Mouse (Mus musculus) bone marrow macrophage, adult 2 months (primary cell): ENCODE data around the gene Klb. TPM values are rescaled to one million over a fixed set of nuclear protein-coding genes. Genes with fewer than 3 reads are reported as not detected.

Experiments
- H3K27ac ChIP-seq: 2 replicates; pipeline ENCODE4 v1.5.1; 2012; ENCODE audit warnings: low read depth, low read length; ENCODE audit not compliant: insufficient read depth
- H3K4me1 ChIP-seq: 2 replicates; pipeline ENCODE4 v1.6.1; 2012; ENCODE audit warnings: low read length; ENCODE audit not compliant: control insufficient read depth, insufficient read depth
- H3K4me3 ChIP-seq: 2 replicates; pipeline ENCODE4 v1.5.1; 2012; ENCODE audit warnings: mild to moderate bottlenecking, low read length, moderate library complexity; ENCODE audit not compliant: insufficient read depth
- CTCF ChIP-seq: IDR thresholded peaks from 2 replicates; pipeline ENCODE4 v1.5.1; 2012; ENCODE audit warnings: low read depth, mild to moderate bottlenecking, low read length, moderate library complexity
- POLR2A ChIP-seq: IDR thresholded peaks from 2 replicates; pipeline ENCODE4 v1.6.1; 2012; ENCODE audit warnings: mild to moderate bottlenecking, low read depth, low read length, borderline replicate concordance
- polyA plus RNA-seq: library from polyadenylated mRNA; stranded (reverse); fragments of >200 nt; gene quantifications from 2 replicates; pipeline ENCODE4 v1.2.4, GENCODE M21; 2012; ENCODE audit not compliant: missing spikeins, insufficient read depth, insufficient read length

The Klb gene
- polyA plus RNA-seq, 1 experiment = not detected

DNA sequence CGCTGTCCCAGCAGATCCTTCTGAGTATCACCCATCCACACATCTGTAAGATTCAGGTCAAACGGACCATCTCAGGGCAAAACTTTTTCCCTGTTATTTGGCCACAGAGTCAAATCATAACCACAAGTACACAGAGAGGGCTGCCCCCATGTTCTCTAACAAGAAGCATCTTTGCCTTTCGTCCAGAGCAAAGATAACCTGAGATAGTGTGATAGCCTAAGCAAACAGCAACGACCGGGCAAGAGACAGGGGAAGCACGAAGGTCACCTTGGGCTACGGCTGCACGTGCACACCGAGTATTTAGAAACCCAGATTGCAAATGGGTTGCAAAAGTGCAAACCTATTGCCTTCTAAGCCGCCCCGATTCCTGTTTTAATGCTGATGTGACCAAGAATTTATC, 19.7 kb downstream of the Klb start:
- Histone ChIP-seq H3K27ac (no peak overlapping the region), H3K4me1 (no peaks in the 10 kb centered on the region), H3K4me3 (no peak overlapping the region)
- no peak for TF ChIP-seq CTCF
- no peak for TF ChIP-seq POLR2A

DNA sequence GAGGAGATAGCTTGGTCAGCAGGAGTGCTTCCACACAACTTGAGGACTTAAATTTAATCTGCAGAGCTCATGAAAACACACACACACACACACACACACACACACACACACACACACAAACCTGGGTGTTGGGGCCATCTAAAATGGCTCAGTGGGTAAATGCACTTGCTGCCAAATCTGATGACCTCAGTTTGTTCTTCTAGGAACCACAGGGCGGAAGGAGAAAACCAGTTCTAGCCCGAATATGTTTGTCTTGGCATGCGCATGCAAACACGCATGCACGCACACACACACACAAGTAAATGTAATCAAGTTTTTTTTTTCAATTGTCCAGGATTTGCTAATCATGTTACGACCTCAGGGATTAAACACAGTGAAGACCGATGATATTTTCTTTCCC, 23.4 kb downstream of the Klb start:
- no peak for TF ChIP-seq CTCF
- no peak for TF ChIP-seq POLR2A
- H3K27ac ChIP-seq = no peak overlapping the region

DNA sequence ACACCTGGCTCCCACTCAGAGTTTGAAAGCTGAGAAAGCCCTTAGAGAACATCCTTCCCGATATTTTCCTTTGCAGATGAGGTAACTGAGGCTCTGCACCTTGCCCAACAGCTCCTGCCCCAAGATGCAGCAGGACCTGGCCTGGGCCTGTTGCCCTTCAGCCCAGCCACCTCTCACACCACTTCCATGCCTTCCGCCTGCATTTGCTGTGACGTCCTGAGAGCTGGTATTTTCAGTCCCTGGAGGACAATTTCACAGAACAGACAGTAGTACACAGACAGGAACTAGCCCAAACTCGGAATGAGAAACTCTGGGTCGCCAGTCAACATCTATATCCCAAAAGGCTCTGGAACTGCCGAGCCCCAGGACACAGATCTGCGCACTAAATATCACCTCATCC, 26.6 kb downstream of the Klb start:
- no peak overlapping the region for H3K27ac ChIP-seq
- H3K4me1 ChIP-seq = no peaks in the 10 kb centered on the region
- no peak overlapping the region for H3K4me3 ChIP-seq
- TF ChIP-seq CTCF (no peak), POLR2A (no peak)

More for the DNA sequence above, 23.4 kb downstream of the Klb start:
- no peaks in the 10 kb centered on the region for H3K4me1 ChIP-seq
- H3K4me3 ChIP-seq = no peak overlapping the region

DNA sequence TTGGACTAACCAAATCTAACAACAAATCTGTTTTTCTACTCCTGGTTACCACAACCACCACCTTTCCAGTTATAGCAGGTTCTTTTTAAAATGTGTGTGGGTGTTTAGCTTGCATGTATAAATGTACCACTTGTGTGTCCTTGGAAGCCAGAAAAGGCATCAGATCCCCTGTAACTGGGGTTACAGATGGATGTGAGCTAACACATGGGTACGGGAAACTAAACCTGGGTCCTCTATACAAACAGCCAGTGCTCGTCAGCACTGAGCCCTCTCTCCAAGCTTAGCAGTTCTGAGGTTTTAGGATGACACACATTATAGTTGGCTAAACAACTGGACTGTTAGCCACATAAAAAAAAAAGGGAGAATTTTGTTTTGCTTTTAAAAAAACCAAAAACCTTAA, 37.6 kb downstream of the Klb start:
- Histone ChIP-seq H3K4me1 (peaks cover 7% of the 10 kb centered on the region; the same call in 1 of the 2 replicates), H3K4me3 (no peak overlapping the region), H3K27ac (no peak overlapping the region)
- TF ChIP-seq POLR2A = no peak
- no peak for TF ChIP-seq CTCF

DNA sequence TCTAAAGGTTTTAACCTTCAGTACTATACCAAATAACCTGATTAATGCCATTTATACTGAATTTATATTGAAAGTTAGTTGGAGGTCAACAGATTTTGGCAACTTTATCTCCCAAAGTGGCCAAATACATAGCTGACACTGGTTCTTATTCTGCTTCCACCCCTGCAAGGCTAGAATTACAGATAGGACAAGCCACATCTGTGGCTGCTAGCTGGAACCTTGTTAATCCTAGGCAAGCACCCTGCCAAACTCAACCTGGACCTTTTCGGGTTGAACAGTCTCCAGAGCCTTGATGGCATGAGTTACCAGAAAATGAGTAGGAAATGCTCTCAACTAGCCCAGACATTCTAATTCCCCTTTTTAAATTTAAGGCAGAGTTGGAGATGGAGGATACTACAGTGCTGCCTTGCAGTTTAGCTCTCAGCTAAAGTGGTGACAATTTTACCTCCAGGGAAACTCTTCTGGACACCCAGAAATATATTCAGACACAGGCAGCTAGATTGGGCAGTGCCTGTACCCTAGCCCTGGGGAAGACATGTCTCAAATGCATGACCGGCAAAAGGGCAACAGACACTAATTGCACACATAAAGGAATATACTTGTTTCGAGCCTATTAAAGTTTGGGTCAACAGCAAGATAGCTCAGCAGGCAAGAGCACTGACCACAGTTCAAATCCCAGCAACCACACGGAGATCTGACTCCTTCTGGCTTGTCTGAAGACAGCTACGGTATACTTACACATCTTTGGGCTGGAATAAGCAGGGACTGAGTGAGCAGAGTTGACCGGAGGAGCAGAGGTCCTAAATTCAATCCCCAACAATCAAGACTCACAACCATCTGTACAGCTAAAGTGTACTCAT, 39.1 kb downstream of the Klb start:
- H3K4me3 ChIP-seq = no peak overlapping the region
- H3K4me1 ChIP-seq = peaks cover 7% of the 10 kb centered on the region; the same call in 1 of the 2 replicates
- TF ChIP-seq POLR2A = no peak
- no peak for TF ChIP-seq CTCF
- no peak overlapping the region for H3K27ac ChIP-seq

DNA sequence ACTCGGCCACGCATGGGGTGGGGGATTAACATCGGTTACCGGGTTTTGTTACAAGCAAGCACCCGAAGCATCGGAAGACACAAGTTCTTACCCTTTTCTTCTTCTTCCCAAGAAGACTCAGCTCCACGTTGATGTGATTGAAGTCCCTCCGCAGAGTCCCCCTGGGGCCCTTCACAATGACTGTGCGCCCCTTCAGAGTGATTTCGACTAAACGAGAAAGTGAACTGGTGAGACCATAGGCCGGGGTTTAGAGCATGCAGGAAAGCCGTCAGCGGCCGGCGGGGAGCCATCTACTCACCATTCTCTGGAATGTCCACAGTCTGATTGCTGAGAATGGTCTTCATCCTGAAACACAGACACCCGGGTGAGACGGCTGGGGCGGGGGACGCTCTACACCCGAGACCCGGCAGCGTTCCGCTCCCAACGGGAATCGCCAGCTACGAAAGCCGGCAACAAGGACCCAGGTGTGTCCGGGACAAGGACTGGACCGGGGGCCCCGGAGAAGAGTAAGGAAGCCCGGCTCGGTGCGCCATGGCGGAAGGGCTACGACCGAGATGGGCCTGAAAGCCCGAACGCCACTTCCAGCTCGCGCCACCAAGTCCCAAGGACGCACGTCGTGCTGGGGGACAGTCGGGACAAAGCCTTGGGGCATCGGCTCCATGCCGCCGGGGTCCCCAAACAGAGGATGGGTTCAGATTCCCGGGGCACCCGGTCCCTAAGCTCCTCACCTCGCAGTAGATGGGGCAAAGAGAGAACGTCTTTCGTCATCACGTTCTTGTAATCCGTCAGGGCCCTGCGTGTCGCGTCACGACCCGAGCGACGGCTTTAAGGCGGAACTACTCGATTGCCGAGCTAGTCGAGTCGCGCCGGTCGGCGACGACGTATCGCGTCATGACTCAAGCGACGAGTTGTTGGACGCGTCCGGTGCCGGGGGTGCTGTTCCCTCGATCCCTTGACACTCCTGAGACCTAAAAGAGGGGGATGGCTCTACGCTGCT, 42.8 kb downstream of the Klb start, which contains the start of the genes Rpl9 and Lias:
Rpl9 (minus strand) TSS at position 797 of the 997 bp plus-strand sequence.
Lias (plus strand) TSS at position 850 of the 997 bp plus-strand sequence.
- Histone ChIP-seq H3K4me3 (peak within 1 kb of the TSS; percentile 89), H3K27ac (peak within 1 kb of the TSS; percentile 77), H3K4me1 (peaks cover 9% of the 10 kb centered on the region; the same call in 1 of the 2 replicates)
- TF ChIP-seq POLR2A = peak; percentile 66; the same call in 1 of the 2 replicates
- TF ChIP-seq CTCF = no peak

DNA sequence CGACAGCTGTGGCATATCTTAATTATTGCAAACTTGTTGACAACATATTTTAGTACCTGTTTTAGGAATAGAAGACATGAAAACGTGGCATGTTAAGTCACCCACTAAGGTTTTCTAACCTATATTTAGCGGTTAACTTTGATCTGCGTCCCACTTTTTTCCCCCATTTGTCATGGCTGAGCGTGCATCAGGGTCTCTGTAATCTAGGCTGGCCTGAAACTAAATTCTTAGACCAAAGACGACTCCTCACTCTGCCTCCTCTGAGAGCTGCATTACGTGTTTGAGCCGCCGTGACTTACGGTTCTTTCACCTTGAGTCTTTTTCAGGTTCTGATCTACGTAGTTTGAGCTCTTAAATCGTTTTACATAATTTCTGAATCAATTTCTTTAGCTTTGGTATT, 43.6 kb downstream of the Klb start:
- Histone ChIP-seq H3K27ac (0 out of 2 replicates have a peak overlapping the region, but pooled peaks have one; percentile 18), H3K4me3 (peak overlapping the region; percentile 88)

DNA sequence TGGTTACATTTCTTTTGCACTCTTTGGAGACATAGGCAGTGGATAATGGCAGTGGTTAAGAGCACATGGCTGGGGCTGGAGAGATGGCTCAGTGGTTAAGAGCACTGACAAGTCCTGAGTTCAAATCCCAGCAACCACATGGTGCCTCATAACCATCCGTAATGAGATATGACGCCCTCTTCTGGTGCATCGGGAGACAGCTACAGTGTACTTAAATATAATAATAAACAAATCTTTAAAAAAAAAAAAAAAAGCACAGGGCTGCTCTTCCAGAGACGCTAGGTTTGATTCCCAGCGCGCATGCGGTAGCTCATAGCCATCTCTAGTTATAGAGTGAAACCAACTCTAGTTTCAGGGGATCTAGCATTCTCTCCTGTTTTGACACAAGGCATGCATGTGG, 46.3 kb downstream of the Klb start:
- H3K4me3 ChIP-seq = no peak overlapping the region
- peaks cover 4% of the 10 kb centered on the region; the same call in 1 of the 2 replicates for H3K4me1 ChIP-seq
- H3K27ac ChIP-seq = no peak overlapping the region
- TF ChIP-seq POLR2A = no peak
- TF ChIP-seq CTCF = no peak

More for the DNA sequence above, 43.6 kb downstream of the Klb start:
- no peak for TF ChIP-seq POLR2A
- no peak for TF ChIP-seq CTCF
- H3K4me1 ChIP-seq = peaks cover 9% of the 10 kb centered on the region; the same call in 1 of the 2 replicates

DNA sequence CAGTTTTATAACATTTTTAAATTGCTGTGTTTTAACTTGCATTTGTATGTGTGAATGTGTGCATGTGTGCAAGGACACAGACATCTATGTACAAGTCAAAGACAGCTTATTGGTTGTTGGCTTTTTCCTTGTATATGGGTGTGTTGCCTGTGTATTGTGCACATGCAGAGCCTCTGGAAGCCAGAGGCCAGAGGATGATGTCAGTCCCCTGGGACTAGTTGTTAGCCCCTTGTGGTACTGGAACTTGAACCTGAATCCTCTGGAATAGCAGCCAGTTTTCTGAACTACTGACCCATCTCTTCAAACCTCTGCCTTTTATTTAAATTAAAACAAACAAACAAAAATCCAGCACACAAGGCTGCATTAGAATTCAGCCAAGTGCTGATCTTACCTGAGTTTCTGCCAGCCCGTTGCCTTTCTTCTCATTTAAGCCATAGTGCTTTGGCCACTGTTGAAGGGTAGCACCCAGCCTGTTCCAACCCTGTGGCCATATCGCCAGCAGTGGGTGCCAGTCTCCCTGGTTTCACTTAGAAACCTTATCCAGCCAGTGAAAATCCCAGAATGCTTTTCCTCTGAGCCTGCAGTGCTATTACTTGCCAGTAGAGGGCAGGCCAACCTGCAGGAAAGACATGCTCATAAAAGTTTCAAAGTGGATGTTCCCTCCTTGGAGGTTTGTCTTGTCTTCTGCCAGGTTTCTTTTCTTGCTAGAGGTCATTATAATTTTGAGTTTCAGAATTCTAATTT, 53.3 kb downstream of the Klb start:
- TF ChIP-seq CTCF = peak; percentile 41
- TF ChIP-seq POLR2A = no peak
- H3K4me3 ChIP-seq = no peak overlapping the region
- H3K27ac ChIP-seq = no peak overlapping the region
- no peaks in the 10 kb centered on the region for H3K4me1 ChIP-seq
